12 mouse cellular contexts compared by ENCODE assay signal in the genomic region with DNA sequence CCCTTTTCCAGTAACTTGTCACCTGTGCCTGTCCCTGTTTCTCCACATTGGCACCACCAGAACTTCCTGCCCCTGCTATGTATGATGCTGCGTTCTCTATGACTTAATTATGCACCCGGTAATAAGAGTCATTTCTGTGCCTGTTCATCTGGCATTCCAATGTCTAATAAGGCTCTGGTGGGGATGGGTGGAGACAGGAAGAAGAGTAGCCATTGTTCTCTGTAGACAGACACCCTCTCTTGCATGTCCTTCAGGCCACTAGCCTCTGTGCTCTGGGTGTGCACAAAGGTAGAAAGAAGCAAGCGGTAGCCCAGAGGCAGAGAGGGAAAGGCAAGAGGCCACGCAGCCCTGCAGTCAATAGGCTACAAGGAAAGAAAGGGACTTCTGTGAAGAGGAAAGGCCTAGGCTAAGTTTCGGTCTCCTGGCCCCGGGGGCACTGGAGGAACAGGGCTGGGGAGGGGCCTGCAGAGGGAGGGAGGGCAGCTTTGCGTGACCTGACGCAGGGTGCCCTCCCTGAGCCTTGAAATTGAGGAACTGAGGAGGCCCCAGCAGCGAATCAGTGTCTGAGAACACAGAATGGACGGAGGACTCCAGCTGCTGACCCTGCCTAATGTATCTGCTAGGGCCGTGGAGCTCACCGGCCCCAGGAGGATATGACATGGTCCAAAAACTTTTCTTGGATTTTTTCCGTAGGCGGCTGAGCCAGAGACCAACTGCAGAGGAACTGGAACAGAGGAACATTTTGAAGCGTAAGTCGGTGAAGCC. TPM values are rescaled to one million over a fixed set of nuclear protein-coding genes. Genes with fewer than 3 reads are reported as not detected.
DNase-seq lines count a peak whose midpoint lies in the region; ATAC-seq and TF ChIP-seq lines count a peak whose summit lies in the region.
"Had no signal": no experiment of that assay in that cellular context is flagged by ENCODE, and none has a peak within 500 bp of the region (broad histone marks: within the 10 kb centered on the region; RNA-seq: fewer than 3 reads in every experiment).

No protein-coding gene starts in this region.

- peak overlapping the region; percentile 18; the same call in 1 of the 2 replicates for H3K4me3 ChIP-seq in hindbrain, embryonic 10.5 days
- no peak overlapping the region for H3K4me3 ChIP-seq in hindbrain, postnatal 0 days (ENCODE audit: low read length)
- H3K4me3 ChIP-seq: layer of hippocampus, adult 2 months; stomach, embryonic 15.5 days had no signal

- WGBS in hindbrain, embryonic 10.5 days = 52% methylated on average over 16 of the region's 16 CpGs
- 58% methylated on average over 16 of the region's 16 CpGs for WGBS in hindbrain, postnatal 0 days

- H3K9ac ChIP-seq in hindbrain, postnatal 0 days (replicated peaks; ENCODE audit: low read length) = no peak overlapping the region
- H3K9ac ChIP-seq: stomach, embryonic 15.5 days had no signal

- ATAC-seq in hindbrain, postnatal 0 days = no peak
- no peak for ATAC-seq in erythroid progenitor cell, adult 5-6 weeks (replicated peaks; ENCODE audit: low FRiP score, poor library complexity, severe bottlenecking)
- ATAC-seq: CD4-positive, CD25-positive, alpha-beta regulatory T cell, adult 4 months had no signal

- H3K27ac ChIP-seq in hindbrain, embryonic 10.5 days = peak overlapping the region; percentile 76
- H3K27ac ChIP-seq in hindbrain, postnatal 0 days = no peak overlapping the region
- H3K27ac ChIP-seq: layer of hippocampus, adult 2 months; stomach, embryonic 15.5 days had no signal

- H3K36me3 ChIP-seq in hindbrain, embryonic 10.5 days = no peaks in the 10 kb centered on the region
- H3K36me3 ChIP-seq in hindbrain, postnatal 0 days (ENCODE audit: insufficient read depth, low read length) = no peaks in the 10 kb centered on the region
- H3K36me3 ChIP-seq: stomach, embryonic 15.5 days had no signal

- H3K4me1 ChIP-seq in hindbrain, embryonic 10.5 days (replicated peaks) = peaks cover 41% of the 10 kb centered on the region
- H3K4me1 ChIP-seq in hindbrain, postnatal 0 days (ENCODE audit: insufficient read depth, low read length) = no peaks in the 10 kb centered on the region

- DNase-seq in hindbrain, embryonic 10.5 days (ENCODE audit: low spot score) = peak; percentile 32
- no peak for DNase-seq in hindbrain, postnatal 0 days (ENCODE audit: low spot score)
- peak; percentile 46 for DNase-seq in right cerebral cortex, postnatal 14 days
- DNase-seq in right cerebral cortex, adult 2 months (ENCODE audit: low spot score in 2 of 2) = no peak
- DNase-seq in gastrocnemius, postnatal 25 days = peak; percentile 42
- peak; percentile 4 to 52 for DNase-seq in spleen, postnatal 10 days (ENCODE audit: low spot score in 2 of 2)
- no peak for DNase-seq in frontal cortex, postnatal 36 days (ENCODE audit: low spot score in 2 of 2)
- DNase-seq: lung, adult 18-20 months had no signal

- TF ChIP-seq CTCF in hindbrain, postnatal 0 days (IDR thresholded peaks at IDR 0.05; ENCODE audit: low read depth) = no peak

- no peaks in the 10 kb centered on the region for H3K27me3 ChIP-seq in hindbrain, embryonic 10.5 days (ENCODE audit: insufficient read depth, poor library complexity, severe bottlenecking)
- H3K27me3 ChIP-seq in hindbrain, postnatal 0 days (ENCODE audit: insufficient read depth, low read length) = no peaks in the 10 kb centered on the region
- H3K27me3 ChIP-seq: stomach, embryonic 15.5 days had no signal

- no peak overlapping the region for H3K4me2 ChIP-seq in hindbrain, postnatal 0 days (ENCODE audit: low read depth, low read length)
- H3K4me2 ChIP-seq: stomach, embryonic 15.5 days had no signal

- H3K9me3 ChIP-seq in hindbrain, embryonic 10.5 days = no peaks in the 10 kb centered on the region
- no peaks in the 10 kb centered on the region for H3K9me3 ChIP-seq in hindbrain, postnatal 0 days (ENCODE audit: low read length)
- H3K9me3 ChIP-seq: stomach, embryonic 15.5 days had no signal

RNA-seq across cellular contexts. Expression of a gene that starts 48.8 kb away (rescaled TPM):
- polyA plus RNA-seq in hindbrain, embryonic 10.5 days (2016; fragmentation: Nextera tagmentation; extraction: Ambion mirVana) = 62.8 and 73.2 TPM in 2 replicates
- total RNA-seq in hindbrain, postnatal 0 days (2014; rRNA removed) = 39.9 and 42.7 TPM in 2 replicates
- polyA plus RNA-seq in hindbrain, postnatal 0 days (2015; fragmentation: Nextera tagmentation; extraction: Ambion mirVana) = 86.6 and 87.9 TPM in 2 replicates
- 10 to 100 TPM; 21.2 to 25.8 TPM for total RNA-seq in gastrocnemius, postnatal 25 days (2021)
- 1.4 TPM in 1 of 2 replicates, not detected in the other for total RNA-seq in erythroid progenitor cell, adult 5-6 weeks (2015; ENCODE audit: low replicate concordance)
- 1.4 TPM in 1 of 2 replicates, not detected in the other for total RNA-seq in erythroid progenitor cell, adult 5-6 weeks (2017; ENCODE audit: low replicate concordance)

Comparison
In these comparisons a context has a peak if more than half of its experiments do, and no peak if none do; other contexts are left out.
1. DNase-seq: peak in hindbrain, embryonic 10.5 days (single experiment), right cerebral cortex, postnatal 14 days (single experiment), gastrocnemius, postnatal 25 days (single experiment) and spleen, postnatal 10 days (2 of 2); none in hindbrain, postnatal 0 days (single experiment), right cerebral cortex, adult 2 months (0 of 2) and frontal cortex, postnatal 36 days (0 of 2).
2. RNA of a gene that starts 48.8 kb away (total RNA-seq): 39.9 to 42.7 TPM in hindbrain, postnatal 0 days and 21.2 to 25.8 TPM in gastrocnemius, postnatal 25 days; 1.4 TPM in erythroid progenitor cell, adult 5-6 weeks; every median in the first group is over 4 times any median in the second.